Mouse (Mus musculus): ENCODE measurements around the gene Pla2g4b. TPM values are rescaled to one million over a fixed set of nuclear protein-coding genes. Genes with fewer than 3 reads are reported as not detected.

Gene Pla2g4b
- polyA plus RNA-seq (2015; fragmentation: Illumina TruSeq; extraction: RNeasy Lipid Tissue Mini Kit (QIAGEN cat#74804); ENCODE audit: insufficient read depth, low replicate concordance) = 5.6 TPM

GRCm38 (mm10) chr2:120032726-120033467 is at the start of gene Pla2g4b:
TSS of gene Pla2g4b (plus strand) at chr2:120033417.

GRCm38 (mm10) chr2:120026984-120027949 is 6.0 kb upstream of the Pla2g4b start, which contains the start of the genes Jmjd7 and Gm28042:
TSS of gene Jmjd7 (plus strand) at chr2:120027483.
TSS of gene Gm28042 (plus strand) at chr2:120027493.

Other genes starting within 250 kb of the Pla2g4b start
- gene Rpap1, start 245.9 kb upstream of the Pla2g4b start, polyA plus RNA-seq (2015; fragmentation: Illumina TruSeq; extraction: RNeasy Lipid Tissue Mini Kit (QIAGEN cat#74804); ENCODE audit: insufficient read depth, low replicate concordance) = 14.4 TPM
- gene Tyro3, start 235.7 kb upstream of the Pla2g4b start, polyA plus RNA-seq (2015; fragmentation: Illumina TruSeq; extraction: RNeasy Lipid Tissue Mini Kit (QIAGEN cat#74804); ENCODE audit: insufficient read depth, low replicate concordance) = 1.5 TPM
- gene Mga, start 136.2 kb upstream of the Pla2g4b start, polyA plus RNA-seq (2015; fragmentation: Illumina TruSeq; extraction: RNeasy Lipid Tissue Mini Kit (QIAGEN cat#74804); ENCODE audit: insufficient read depth, low replicate concordance) = 67.2 TPM
- gene Mapkbp1, start 60.7 kb upstream of the Pla2g4b start, polyA plus RNA-seq (2015; fragmentation: Illumina TruSeq; extraction: RNeasy Lipid Tissue Mini Kit (QIAGEN cat#74804); ENCODE audit: insufficient read depth, low replicate concordance) = 5.2 TPM
- gene Jmjd7, start 5.9 kb upstream of the Pla2g4b start, polyA plus RNA-seq (2015; fragmentation: Illumina TruSeq; extraction: RNeasy Lipid Tissue Mini Kit (QIAGEN cat#74804); ENCODE audit: insufficient read depth, low replicate concordance) = 5.4 TPM
- gene Gm28042, start 5.9 kb upstream of the Pla2g4b start, polyA plus RNA-seq (2015; fragmentation: Illumina TruSeq; extraction: RNeasy Lipid Tissue Mini Kit (QIAGEN cat#74804); ENCODE audit: insufficient read depth, low replicate concordance) = 1.3 TPM
- gene Ehd4, start 121.2 kb downstream of the Pla2g4b start, polyA plus RNA-seq (2015; fragmentation: Illumina TruSeq; extraction: RNeasy Lipid Tissue Mini Kit (QIAGEN cat#74804); ENCODE audit: insufficient read depth, low replicate concordance) = 56.0 TPM
- gene Pla2g4e, start 211.9 kb downstream of the Pla2g4b start, polyA plus RNA-seq (2015; fragmentation: Illumina TruSeq; extraction: RNeasy Lipid Tissue Mini Kit (QIAGEN cat#74804); ENCODE audit: insufficient read depth, low replicate concordance) = not detected

Measured in spleen, adult 10 weeks (tissue).